Mouse (Mus musculus) liver, embryonic 13.5 days (tissue): ENCODE results near the gene Pcdh15. TPM values are rescaled to one million over a fixed set of nuclear protein-coding genes. Genes with fewer than 3 reads are reported as not detected.

Experiments
- ATAC-seq: fragments of 200-750 bp; cut with Nextera tagmentation; 2 replicates; pipeline ENCODE4 v1.8.0; 2017; ENCODE audit warnings: low read depth, mild to moderate bottlenecking, moderate number of reproducible peaks, moderate library complexity
- DNase-seq: peaks from one replicate; pipeline ENCODE4 v3.0.0; 2022
- H3K27ac ChIP-seq: fragments of 300-500 bp; sonication (generic); 2 replicates; pipeline ENCODE4 v1.5.1; 2015; ENCODE audit warnings: moderate library complexity, mild to moderate bottlenecking, inconsistent platforms
- H3K27me3 ChIP-seq: fragments of 300-500 bp; sonication (generic); 2 replicates; pipeline ENCODE4 v1.6.1; 2015; ENCODE audit warnings: mild to moderate bottlenecking, inconsistent platforms
- H3K36me3 ChIP-seq: fragments of 300-500 bp; sonication (generic); 2 replicates; pipeline ENCODE4 v1.6.1; 2015; ENCODE audit warnings: mild to moderate bottlenecking, inconsistent platforms
- H3K4me1 ChIP-seq: fragments of 300-500 bp; sonication (generic); replicated peaks from 2 replicates; pipeline ENCODE4 v1.6.1; 2015; ENCODE audit warnings: inconsistent platforms
- H3K4me2 ChIP-seq: fragments of 300-500 bp; sonication (generic); 2 replicates; pipeline ENCODE4 v1.6.1; 2015; ENCODE audit warnings: inconsistent platforms, mild to moderate bottlenecking, moderate library complexity
- H3K4me3 ChIP-seq: fragments of 300-500 bp; sonication (generic); replicated peaks from 2 replicates; pipeline ENCODE4 v1.5.1; 2015; ENCODE audit warnings: mild to moderate bottlenecking, inconsistent platforms
- H3K9ac ChIP-seq: fragments of 300-500 bp; sonication (generic); 2 replicates; pipeline ENCODE4 v1.6.1; 2015; ENCODE audit warnings: mild to moderate bottlenecking, inconsistent platforms
- H3K9me3 ChIP-seq: fragments of 300-500 bp; sonication (generic); replicated peaks from 2 replicates; pipeline ENCODE4 v1.6.1; 2016; ENCODE audit warnings: inconsistent platforms
- WGBS: fragments of 180-500 bp; shearing (Covaris S2); methylation state at CpG from one replicate; pipeline ENCODE4 v1.1.7; 2015; ENCODE audit not compliant: insufficient replicate concordance; 5-methylcytosine and 5-hydroxymethylcytosine counted together
- polyA plus RNA-seq: library from polyadenylated mRNA; unstranded; fragments of >200 nt; fragmentation: Nextera tagmentation; extraction: Ambion mirVana; gene quantifications from 2 replicates; pipeline ENCODE4 v1.2.1, GENCODE M21; 2015

Gene Pcdh15
- polyA plus RNA-seq, 1 experiment from 2014 or later = 0.13 TPM

DNA sequence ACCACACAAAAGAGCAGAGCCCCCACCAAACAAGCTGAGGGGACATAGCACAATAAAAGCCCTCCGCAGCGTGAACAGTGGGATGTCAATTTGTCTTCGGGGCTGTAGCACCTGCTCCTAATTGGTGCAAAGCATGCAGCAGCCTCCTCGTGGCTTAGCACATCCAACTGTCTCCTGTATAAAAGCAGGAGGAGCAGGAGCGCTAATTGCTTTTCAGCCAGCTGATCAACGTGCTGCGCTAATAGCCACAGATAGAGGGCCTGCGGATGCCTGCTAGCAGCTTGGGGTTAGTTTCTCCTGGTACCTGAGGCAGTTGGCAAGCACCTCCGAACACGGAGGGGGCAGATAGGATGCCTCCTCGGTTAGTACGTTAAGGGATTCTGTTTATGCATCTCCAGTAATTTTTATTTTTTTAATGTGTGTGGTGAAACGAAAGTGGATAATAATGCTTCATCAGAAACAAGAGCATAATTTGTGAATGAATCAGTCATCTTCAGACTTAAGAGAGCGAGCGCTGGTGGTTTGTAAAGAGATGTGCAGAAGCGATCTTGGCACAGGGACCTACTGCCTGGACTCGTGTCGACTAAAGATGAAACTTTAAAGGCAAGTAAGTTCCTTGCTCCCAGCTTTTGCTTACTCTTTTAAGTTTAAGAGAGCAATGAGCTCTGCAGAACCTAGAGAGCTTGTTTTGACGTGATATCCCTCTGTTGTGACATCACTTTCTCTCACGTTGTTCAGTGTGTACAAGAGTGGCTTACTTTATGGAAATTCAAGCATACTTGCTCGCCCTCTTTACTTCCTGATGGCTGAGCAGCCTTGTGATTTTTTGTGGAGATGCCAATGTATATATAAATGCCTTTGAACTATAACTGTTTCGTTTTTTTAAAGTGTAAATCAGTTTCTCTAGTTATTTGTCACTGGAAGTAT, 722.8 kb downstream of the Pcdh15 start:
- Histone ChIP-seq H3K4me2 (no peak overlapping the region), H3K4me3 (no peak overlapping the region), H3K27me3 (no peaks in the 10 kb centered on the region), H3K9ac (no peak overlapping the region), H3K27ac (no peak overlapping the region), H3K36me3 (no peaks in the 10 kb centered on the region), H3K9me3 (no peaks in the 10 kb centered on the region), H3K4me1 (no peaks in the 10 kb centered on the region)
- 43% methylated on average over 22 of the region's 22 CpGs for WGBS
- DNase-seq = no peak
- ATAC-seq = no peak

DNA sequence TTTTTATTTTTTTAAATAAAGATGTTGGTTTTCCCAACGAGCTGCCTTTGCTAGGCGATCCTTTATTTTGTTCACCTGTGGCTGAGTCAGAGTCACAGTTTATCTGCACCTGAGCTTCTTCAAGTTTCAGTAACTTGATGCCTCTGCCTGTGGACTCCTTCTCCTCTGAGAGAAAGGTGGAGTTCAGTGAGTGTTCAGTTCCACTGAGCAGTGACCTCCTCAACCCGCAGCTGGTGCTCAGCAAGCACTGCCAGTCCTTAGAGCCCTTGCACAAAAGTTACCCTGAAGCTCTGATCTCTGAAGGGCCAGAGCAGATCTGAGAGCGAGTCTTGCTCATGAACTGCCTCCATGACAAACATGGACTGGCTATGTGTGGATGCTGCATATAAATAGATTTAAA, 724.1 kb downstream of the Pcdh15 start:
- Histone ChIP-seq H3K4me1 (no peaks in the 10 kb centered on the region), H3K4me2 (no peak overlapping the region), H3K9ac (no peak overlapping the region), H3K27ac (no peak overlapping the region), H3K4me3 (no peak overlapping the region), H3K36me3 (no peaks in the 10 kb centered on the region), H3K9me3 (no peaks in the 10 kb centered on the region), H3K27me3 (no peaks in the 10 kb centered on the region)
- 56% methylated on average over 4 of the region's 4 CpGs for WGBS
- DNase-seq (no peak), ATAC-seq (no peak)

DNA sequence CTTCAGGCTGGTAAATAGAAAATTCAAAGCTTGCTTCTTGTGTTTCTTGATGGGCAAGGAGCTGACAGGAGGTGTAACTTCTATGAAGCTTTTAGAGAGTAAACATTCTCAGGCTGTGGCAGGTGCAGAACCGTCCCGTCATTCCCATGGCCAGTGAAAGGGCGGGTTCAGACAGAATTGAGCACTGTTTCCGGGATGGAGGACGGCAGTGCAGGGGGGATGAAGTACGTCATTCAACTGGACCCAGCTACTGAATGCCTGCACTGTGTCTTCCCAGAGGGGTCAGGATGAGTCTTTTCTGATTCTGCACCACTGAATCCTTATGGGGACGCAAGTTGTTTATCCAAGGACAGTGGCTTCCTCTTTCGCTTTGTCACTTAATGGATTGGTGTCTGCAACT, 727.2 kb downstream of the Pcdh15 start:
- no peaks in the 10 kb centered on the region for H3K9me3 ChIP-seq
- no peak overlapping the region for H3K4me3 ChIP-seq
- no peak overlapping the region for H3K4me2 ChIP-seq
- no peaks in the 10 kb centered on the region for H3K4me1 ChIP-seq
- H3K36me3 ChIP-seq = no peaks in the 10 kb centered on the region
- WGBS = 68% methylated on average over 8 of the region's 8 CpGs
- H3K27ac ChIP-seq = no peak overlapping the region
- H3K27me3 ChIP-seq = no peaks in the 10 kb centered on the region
- ATAC-seq = no peak
- H3K9ac ChIP-seq = no peak overlapping the region
- DNase-seq = no peak

DNA sequence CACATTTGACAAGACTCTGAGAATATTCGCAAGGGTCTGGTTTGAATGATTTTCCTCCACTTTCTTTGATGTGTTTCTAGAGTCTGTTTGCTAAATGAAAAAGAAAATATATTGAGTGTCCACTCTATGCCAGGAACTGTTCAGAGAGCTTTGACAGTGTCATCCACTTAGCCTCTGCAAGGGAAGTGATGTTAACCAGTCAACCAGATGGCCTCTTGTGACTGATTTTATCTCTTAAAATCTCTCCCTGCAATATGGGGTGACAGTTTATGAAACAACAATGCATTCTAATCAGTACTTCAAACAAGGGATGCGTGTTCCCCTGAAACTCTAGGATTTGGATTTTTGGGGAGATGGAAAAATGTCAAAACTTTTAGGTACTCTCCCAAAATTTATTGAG, 729.6 kb downstream of the Pcdh15 start:
- Histone ChIP-seq H3K27me3 (no peaks in the 10 kb centered on the region), H3K4me1 (no peaks in the 10 kb centered on the region), H3K9ac (no peak overlapping the region), H3K4me3 (no peak overlapping the region), H3K4me2 (no peak overlapping the region), H3K36me3 (no peaks in the 10 kb centered on the region), H3K27ac (no peak overlapping the region), H3K9me3 (no peaks in the 10 kb centered on the region)
- ATAC-seq (no peak), DNase-seq (no peak)
- WGBS = 65% methylated on average over 2 of the region's 2 CpGs

DNA sequence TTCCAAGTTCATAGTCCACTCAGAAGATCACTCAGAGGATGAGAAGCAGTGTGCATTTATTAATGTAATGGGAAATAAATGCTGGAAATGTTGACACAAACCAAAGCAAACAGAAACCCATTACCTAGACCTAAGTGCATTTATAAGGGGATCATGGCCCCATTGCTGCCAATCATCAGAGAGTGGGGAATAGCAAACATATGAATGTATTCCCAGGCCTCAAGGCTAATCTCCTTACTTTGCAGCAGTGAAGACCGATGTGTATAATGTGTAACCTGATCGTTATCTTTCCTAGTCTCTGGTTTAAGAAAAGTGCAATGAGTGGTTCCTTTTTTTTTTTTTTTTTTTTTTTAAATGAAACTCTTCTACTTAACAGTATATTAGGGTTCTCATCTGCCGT, 745.9 kb downstream of the Pcdh15 start:
- no peak overlapping the region for H3K9ac ChIP-seq
- H3K27me3 ChIP-seq = no peaks in the 10 kb centered on the region
- ATAC-seq (no peak), DNase-seq (no peak)
- H3K9me3 ChIP-seq = no peaks in the 10 kb centered on the region
- H3K4me3 ChIP-seq = no peak overlapping the region
- H3K4me1 ChIP-seq = no peaks in the 10 kb centered on the region
- no peak overlapping the region for H3K4me2 ChIP-seq
- WGBS = 63% methylated on average over 3 of the region's 3 CpGs
- no peaks in the 10 kb centered on the region for H3K36me3 ChIP-seq
- H3K27ac ChIP-seq = no peak overlapping the region

DNA sequence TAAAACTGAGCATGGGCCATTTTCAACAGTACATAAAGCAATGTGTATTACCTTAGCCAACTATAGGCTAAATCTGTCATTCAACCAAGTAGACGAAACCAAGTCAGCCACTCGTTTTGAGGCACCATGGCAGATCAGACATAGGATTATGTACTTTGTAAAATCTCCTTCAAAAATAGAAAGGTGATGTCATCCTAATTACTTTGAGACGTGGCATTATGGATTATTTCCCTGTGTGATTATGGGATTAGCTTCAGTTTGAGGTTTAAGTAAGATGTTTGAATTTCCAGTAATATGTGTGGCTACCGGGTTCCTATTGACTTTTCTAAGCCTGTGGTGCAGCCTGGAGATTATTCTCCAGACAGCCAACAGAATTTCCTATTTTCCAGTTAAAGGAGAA, 763.0 kb downstream of the Pcdh15 start:
- no peaks in the 10 kb centered on the region for H3K36me3 ChIP-seq
- no peak for DNase-seq
- no peak for ATAC-seq
- H3K4me3 ChIP-seq = no peak overlapping the region
- no peaks in the 10 kb centered on the region for H3K4me1 ChIP-seq
- no peak overlapping the region for H3K27ac ChIP-seq
- no peaks in the 10 kb centered on the region for H3K27me3 ChIP-seq
- H3K9ac ChIP-seq = no peak overlapping the region
- H3K4me2 ChIP-seq = no peak overlapping the region
- no peaks in the 10 kb centered on the region for H3K9me3 ChIP-seq
- 53% methylated on average over 4 of the region's 4 CpGs for WGBS

DNA sequence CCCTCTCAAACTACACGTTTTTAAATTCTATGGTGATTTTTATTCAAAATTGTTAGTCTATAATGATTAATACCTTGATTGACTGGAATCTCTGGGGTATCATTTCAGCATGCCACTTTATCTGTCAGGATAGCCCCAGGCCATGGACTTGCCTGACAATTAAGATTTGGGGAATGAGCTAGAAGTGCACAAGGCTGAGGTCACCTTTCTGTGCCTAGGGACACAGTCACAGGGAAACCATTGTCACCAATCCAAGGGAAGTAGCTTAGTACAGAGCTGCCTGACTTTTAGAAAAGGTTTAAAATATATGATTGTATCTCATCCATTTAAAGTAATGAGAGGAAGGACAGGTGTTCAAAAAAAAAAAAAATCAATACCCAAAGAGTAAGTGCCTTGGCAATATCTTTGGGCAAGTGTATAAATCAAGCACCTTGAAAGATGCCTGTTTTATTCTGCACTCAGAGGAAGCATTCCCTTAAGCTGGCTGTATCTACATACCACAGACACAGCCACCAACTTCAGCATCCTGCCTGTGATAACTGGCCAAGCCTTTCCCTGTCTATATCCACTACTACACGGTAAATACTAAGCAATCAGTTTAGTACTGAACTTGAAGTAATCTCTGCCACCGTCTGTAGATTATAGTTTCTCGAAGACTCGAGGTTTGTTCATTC, 779.0 kb downstream of the Pcdh15 start:
- Histone ChIP-seq H3K27ac (no peak overlapping the region), H3K27me3 (no peaks in the 10 kb centered on the region), H3K4me1 (no peaks in the 10 kb centered on the region), H3K9ac (no peak overlapping the region), H3K4me2 (no peak overlapping the region), H3K9me3 (no peaks in the 10 kb centered on the region), H3K36me3 (no peaks in the 10 kb centered on the region), H3K4me3 (no peak overlapping the region)
- 50% methylated on average over 5 of the region's 5 CpGs for WGBS
- ATAC-seq (no peak), DNase-seq (no peak)

DNA sequence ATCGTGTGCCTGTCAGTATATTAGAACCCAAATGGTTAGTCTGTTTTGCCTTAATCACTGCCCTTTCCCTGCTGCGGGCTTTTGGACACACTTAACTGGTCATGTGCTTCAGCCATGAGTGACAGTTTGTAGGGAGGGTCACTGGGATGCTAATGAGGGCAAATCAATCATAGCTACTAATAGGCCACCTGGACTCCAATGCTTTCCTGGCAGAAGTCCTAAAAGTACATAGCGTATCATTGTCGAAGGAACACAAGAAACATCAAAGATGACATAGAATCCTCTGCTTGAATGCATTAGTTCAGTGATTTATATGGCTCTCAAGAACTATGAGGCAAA, 779.6 kb downstream of the Pcdh15 start:
- Histone ChIP-seq H3K4me1 (no peaks in the 10 kb centered on the region), H3K27me3 (no peaks in the 10 kb centered on the region), H3K4me3 (no peak overlapping the region), H3K36me3 (no peaks in the 10 kb centered on the region), H3K27ac (no peak overlapping the region), H3K9me3 (no peaks in the 10 kb centered on the region), H3K4me2 (no peak overlapping the region), H3K9ac (no peak overlapping the region)
- ATAC-seq = no peak
- WGBS = 66% methylated on average over 4 of the region's 4 CpGs
- no peak for DNase-seq

DNA sequence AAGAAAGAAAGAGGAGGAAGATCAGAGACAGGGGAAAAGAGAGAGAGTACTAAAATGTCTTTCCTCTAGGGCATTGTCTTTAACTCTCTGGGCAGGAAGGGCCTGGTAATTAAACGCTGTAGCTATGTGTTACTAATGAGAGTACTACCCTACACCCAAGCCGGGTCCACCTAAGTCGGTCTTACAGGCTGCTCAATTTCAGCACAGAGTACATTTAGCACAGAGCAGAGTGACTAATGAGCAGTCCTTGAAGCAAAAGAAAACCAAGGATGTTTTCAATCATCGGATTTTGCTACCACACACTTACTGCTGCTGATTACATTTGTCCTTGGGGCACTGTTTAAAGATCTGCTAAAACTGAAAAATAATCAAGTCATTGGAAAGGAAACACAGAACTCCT, 788.6 kb downstream of the Pcdh15 start:
- no peak overlapping the region for H3K4me3 ChIP-seq
- H3K27ac ChIP-seq = no peak overlapping the region
- H3K9me3 ChIP-seq = no peaks in the 10 kb centered on the region
- H3K4me1 ChIP-seq = no peaks in the 10 kb centered on the region
- DNase-seq = no peak
- no peak overlapping the region for H3K4me2 ChIP-seq
- H3K36me3 ChIP-seq = no peaks in the 10 kb centered on the region
- WGBS = 64% methylated on average over 4 of the region's 4 CpGs
- no peaks in the 10 kb centered on the region for H3K27me3 ChIP-seq
- no peak for ATAC-seq
- no peak overlapping the region for H3K9ac ChIP-seq

DNA sequence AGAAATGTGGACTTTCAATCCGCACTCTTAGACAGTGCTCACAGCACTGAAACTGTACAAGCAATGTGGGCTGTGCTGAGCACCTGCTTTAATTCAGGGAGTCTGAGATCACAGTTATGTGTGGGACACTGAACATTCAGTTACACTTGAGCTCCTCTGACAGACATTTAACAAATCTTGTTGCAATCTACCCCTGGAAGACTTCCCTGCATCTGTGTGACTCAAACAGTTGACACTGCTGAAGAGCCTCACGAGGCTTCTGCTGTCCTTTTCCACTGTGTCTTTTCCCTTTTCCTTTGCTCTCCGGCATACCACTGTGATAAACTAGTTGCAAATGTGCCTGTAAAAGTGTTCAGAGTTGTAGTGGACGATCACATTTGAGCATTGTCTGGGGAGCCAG, 793.1 kb downstream of the Pcdh15 start:
- no peak overlapping the region for H3K4me2 ChIP-seq
- no peak for DNase-seq
- no peaks in the 10 kb centered on the region for H3K9me3 ChIP-seq
- no peak overlapping the region for H3K27ac ChIP-seq
- no peak overlapping the region for H3K9ac ChIP-seq
- 56% methylated on average over 4 of the region's 4 CpGs for WGBS
- no peaks in the 10 kb centered on the region for H3K27me3 ChIP-seq
- no peak for ATAC-seq
- no peak overlapping the region for H3K4me3 ChIP-seq
- no peaks in the 10 kb centered on the region for H3K36me3 ChIP-seq
- H3K4me1 ChIP-seq = no peaks in the 10 kb centered on the region

DNA sequence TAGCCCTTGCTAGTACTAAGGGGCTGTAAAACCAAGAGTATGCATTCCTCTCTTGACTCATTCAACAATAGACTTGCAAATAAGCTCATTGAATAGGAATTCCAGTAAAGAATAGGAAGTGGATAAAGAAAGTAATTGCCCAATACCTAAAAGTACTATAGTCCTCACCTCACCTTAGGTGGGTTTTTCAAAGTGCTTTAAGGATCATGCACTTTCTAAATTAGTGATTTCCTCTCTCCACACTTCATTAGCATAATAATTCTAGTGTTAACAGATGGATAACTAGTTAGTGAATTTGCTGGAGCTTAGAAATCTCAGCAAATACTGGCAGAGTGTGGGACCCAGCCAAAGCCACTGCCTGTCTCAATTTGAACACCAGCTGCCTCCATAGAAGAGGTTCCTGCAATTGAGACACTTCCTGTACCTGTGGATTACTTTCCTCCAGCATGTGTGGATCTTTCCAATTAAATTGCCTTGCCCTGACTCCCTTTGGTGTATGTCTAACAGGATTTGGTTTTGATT, 797.0 kb downstream of the Pcdh15 start:
- Histone ChIP-seq H3K9ac (no peak overlapping the region), H3K27ac (no peak overlapping the region), H3K9me3 (no peaks in the 10 kb centered on the region), H3K4me1 (no peaks in the 10 kb centered on the region), H3K4me2 (no peak overlapping the region), H3K27me3 (no peaks in the 10 kb centered on the region), H3K36me3 (no peaks in the 10 kb centered on the region), H3K4me3 (no peak overlapping the region)
- DNase-seq (no peak), ATAC-seq (no peak)

DNA sequence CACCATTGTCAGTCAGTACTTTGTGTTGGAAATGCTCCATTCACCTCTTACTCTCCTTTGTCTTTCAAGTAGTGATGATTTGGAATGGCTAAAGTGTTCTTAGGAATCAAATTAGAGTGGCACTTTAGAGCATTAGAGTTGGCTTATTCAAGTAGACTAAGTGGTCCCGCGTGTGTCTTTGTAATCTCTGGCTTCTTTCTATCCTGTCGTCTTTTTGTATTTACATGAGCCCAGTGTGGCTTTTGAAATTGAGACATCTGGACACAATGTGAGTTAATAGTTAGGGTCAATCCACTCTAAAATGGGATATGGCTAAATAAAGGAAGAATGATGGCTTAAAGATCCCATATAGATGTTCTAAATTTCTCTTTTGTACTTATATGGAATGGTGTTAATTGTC, 800.0 kb downstream of the Pcdh15 start:
- no peak overlapping the region for H3K4me2 ChIP-seq
- no peaks in the 10 kb centered on the region for H3K4me1 ChIP-seq
- WGBS = 78% methylated on average over 3 of the region's 3 CpGs

More for the DNA sequence above, 800.0 kb downstream of the Pcdh15 start:
- no peak overlapping the region for H3K9ac ChIP-seq
- DNase-seq = no peak
- ATAC-seq = no peak
- no peaks in the 10 kb centered on the region for H3K27me3 ChIP-seq
- no peak overlapping the region for H3K4me3 ChIP-seq
- H3K9me3 ChIP-seq = no peaks in the 10 kb centered on the region
- no peak overlapping the region for H3K27ac ChIP-seq
- no peaks in the 10 kb centered on the region for H3K36me3 ChIP-seq
